Mouse (Mus musculus) cerebellum, adult 2 months (tissue): ENCODE results near the gene Astn1.

Source experiments
- CTCF ChIP-seq: fragments of 200-500 bp; IDR thresholded peaks from 2 replicates; pipeline ENCODE4 v1.5.1; 2011; ENCODE audit warnings: low read depth, mild to moderate bottlenecking, control low read depth, low read length, moderate library complexity, borderline replicate concordance; ENCODE audit not compliant: insufficient read depth
- POLR2A ChIP-seq: fragments of 200-500 bp; IDR thresholded peaks from 2 replicates; pipeline ENCODE4 v1.6.1; 2011; ENCODE audit warnings: low read length, control low read depth, borderline replicate concordance; ENCODE audit not compliant: insufficient read depth

- TF ChIP-seq CTCF = no peak
- TF ChIP-seq POLR2A = no peak
Measured at GRCm38 (mm10) chr1:158323325-158323724, 38.7 kb upstream of the Astn1 start.
